Mouse (Mus musculus): ENCODE data around the gene Mrpl34.

- TF ChIP-seq CTCF (IDR thresholded peaks at IDR 0.05; ENCODE audit: control insufficient read depth, insufficient read depth, insufficient replicate concordance, low read depth, low read length), result no peak
- TF ChIP-seq POLR2A (IDR thresholded peaks at IDR 0.05; ENCODE audit: control insufficient read depth, low read depth, low read length), result no peak
Observed at GRCm38 (mm10) chr8:71452669-71453068, 12.1 kb upstream of the Mrpl34 start.

All from testis, adult 2 months (tissue).